Mouse (Mus musculus) spleen, adult 18-20 months (tissue): Measurements from ENCODE around the gene Btbd35f25.
"Not testable (repeated sequence)": the region's sequence is repeated elsewhere in the genome, so short reads cannot be mapped to it uniquely, and the experiment has no call there.

ENCODE experiments used
- DNase-seq, 2 experiments: peaks; one replicate each; pipeline ENCODE4 v3.0.0; 2022; ENCODE audit warnings: mixed read lengths in 2 of 2

Btbd35f25 gene

GRCm38 (mm10) chrX:31717056-31717455, at the start of gene Btbd35f25:
TSS of gene Btbd35f25 (minus strand) at chrX:31717156.
- DNase-seq = not testable (repeated sequence)

- DNase-seq = no peak
Measured at GRCm38 (mm10) chrX:31766255-31766654, 49.3 kb upstream of the Btbd35f25 start.

- no peak for DNase-seq
Measured at GRCm38 (mm10) chrX:31764001-31764400, 47.0 kb upstream of the Btbd35f25 start.

GRCm38 (mm10) chrX:31745079-31745478, 28.1 kb upstream of the Btbd35f25 start:
- no peak for DNase-seq

- no peak for DNase-seq
Measured at GRCm38 (mm10) chrX:31736958-31737357, 20.0 kb upstream of the Btbd35f25 start.
